Mouse (Mus musculus): ENCODE measurements around the gene Krcc1.
"Not testable (repeated sequence)": the region's sequence is repeated elsewhere in the genome, so short reads cannot be mapped to it uniquely, and the experiment has no call there.

GRCm38 (mm10) chr6:71331491-71331890 is 60.0 kb downstream of the Krcc1 start:
- TF ChIP-seq CTCF, EP300 (IDR thresholded peaks at IDR 0.05; ENCODE audit: low read depth): not testable (repeated sequence)
